Mouse (Mus musculus) CH12.LX (cell line): ENCODE measurements around the gene Camsap2. TPM values are rescaled to one million over a fixed set of nuclear protein-coding genes. Genes with fewer than 3 reads are reported as not detected.

Experiments used
- DNase-seq: peaks from one replicate; pipeline ENCODE4 v3.0.0-alpha.2; 2013; ENCODE audit errors: extremely low read depth
- H3K27ac ChIP-seq: 2 replicates; pipeline ENCODE4 v1.5.1; 2012; ENCODE audit warnings: low read depth, mild to moderate bottlenecking, control low read depth, moderate library complexity; ENCODE audit not compliant: insufficient read depth
- H3K27me3 ChIP-seq: replicated peaks from 2 replicates; pipeline ENCODE3; 2012; ENCODE audit warnings: inconsistent platforms
- H3K36me3 ChIP-seq, 2 experiments: replicated peaks in 1 of 2; 2 replicates each; pipeline versions ENCODE3 to v1.6.1; 2012; ENCODE audit warnings: inconsistent platforms in 1 of 2, low read length in 1 of 2, mild to moderate bottlenecking in 1 of 2, mixed read lengths in 1 of 2, moderate library complexity in 1 of 2; ENCODE audit not compliant: control insufficient read depth in 1 of 2, insufficient read depth in 1 of 2
- H3K4me1 ChIP-seq, 2 experiments: 2 replicates each; pipeline ENCODE4 v1.6.1; 2012; ENCODE audit warnings: inconsistent platforms in 1 of 2, moderate library complexity in 1 of 2; ENCODE audit not compliant: insufficient read depth in 2 of 2, control insufficient read depth in 1 of 2
- H3K4me2 ChIP-seq: 2 replicates; pipeline ENCODE4 v1.6.1; 2012; ENCODE audit warnings: low read depth, mild to moderate bottlenecking, control low read depth; ENCODE audit not compliant: poor library complexity, insufficient read depth, severe bottlenecking
- H3K4me3 ChIP-seq, 3 experiments: fragments of 150-350 bp in 1 of 3; sonication (generic) in 1 of 3; replicated peaks in 1 of 3; 2 replicates each; pipeline versions ENCODE3 to v1.5.1; 2011 to 2012; ENCODE audit warnings: low read depth in 2 of 3, low read length in 2 of 3, mild to moderate bottlenecking in 2 of 3, moderate library complexity in 2 of 3, control low read depth in 1 of 3, improper control_type of control experiment in 1 of 3, inconsistent platforms in 1 of 3, mixed read lengths in 1 of 3; ENCODE audit not compliant: poor library complexity in 1 of 3
- H3K79me2 ChIP-seq: replicated peaks from 2 replicates; pipeline ENCODE4 v1.6.1; 2012; ENCODE audit warnings: mild to moderate bottlenecking, moderate library complexity; ENCODE audit not compliant: control insufficient read depth, poor library complexity, insufficient read depth, severe bottlenecking; ENCODE audit errors: extremely low read depth
- H3K9ac ChIP-seq: 2 replicates; pipeline ENCODE4 v1.6.1; 2012; ENCODE audit warnings: low read depth, mild to moderate bottlenecking, control low read depth, moderate library complexity; ENCODE audit not compliant: insufficient read depth
- H3K9me3 ChIP-seq: replicated peaks from 2 replicates; pipeline ENCODE3; 2012; ENCODE audit warnings: low read length, inconsistent platforms, mixed read lengths
- CHD2 ChIP-seq: IDR thresholded peaks from 2 replicates; pipeline ENCODE4 v1.6.1; 2011; ENCODE audit warnings: low read length, improper control_type of control experiment
- EP300 ChIP-seq: IDR thresholded peaks from 2 replicates; pipeline ENCODE4 v1.6.1; 2011; ENCODE audit warnings: low read length, improper control_type of control experiment
- MAX ChIP-seq: IDR thresholded peaks from 2 replicates; pipeline ENCODE4 v1.6.1; 2011; ENCODE audit warnings: low read length, improper control_type of control experiment
- MAZ ChIP-seq: IDR thresholded peaks from 2 replicates; pipeline ENCODE4 v1.6.1; 2012; ENCODE audit warnings: low read depth, mild to moderate bottlenecking, inconsistent platforms, low read length, improper control_type of control experiment, moderate library complexity
- MYC ChIP-seq: IDR thresholded peaks from 2 replicates; pipeline ENCODE4 v1.6.1; 2011; ENCODE audit warnings: low read depth, mild to moderate bottlenecking, improper control_type of control experiment, low read length
- NELFE ChIP-seq: IDR thresholded peaks from 2 replicates; pipeline ENCODE4 v1.6.1; 2011; ENCODE audit warnings: low read depth, low read length, improper control_type of control experiment
- NRF1 ChIP-seq: IDR thresholded peaks from 2 replicates; pipeline ENCODE4 v1.6.1; 2014; ENCODE audit warnings: low read depth, mild to moderate bottlenecking, inconsistent platforms, low read length, improper control_type of control experiment, moderate library complexity
- POLR2A ChIP-seq: IDR thresholded peaks from 2 replicates; pipeline ENCODE4 v1.6.1; 2011; ENCODE audit warnings: low read depth, mild to moderate bottlenecking, improper control_type of control experiment, low read length
- RAD21 ChIP-seq: IDR thresholded peaks from 2 replicates; pipeline ENCODE4 v1.6.1; 2011; ENCODE audit warnings: low read depth, mild to moderate bottlenecking, low read length, improper control_type of control experiment, moderate library complexity
- UBTF ChIP-seq: IDR thresholded peaks from 2 replicates; pipeline ENCODE4 v1.6.1; 2012; ENCODE audit warnings: low read depth, mild to moderate bottlenecking, inconsistent platforms, low read length, improper control_type of control experiment, moderate library complexity
- USF2 ChIP-seq: conservative IDR thresholded peaks from 2 replicates; pipeline ENCODE4 v1.6.1; 2011; ENCODE audit warnings: low read depth, low read length, improper control_type of control experiment
- ZC3H11A ChIP-seq: IDR thresholded peaks from 2 replicates; pipeline ENCODE4 v1.6.1; 2012; ENCODE audit warnings: low read depth, mild to moderate bottlenecking, inconsistent platforms, low read length, improper control_type of control experiment
- ZMIZ1 ChIP-seq: IDR thresholded peaks from 2 replicates; pipeline ENCODE4 v1.6.1; 2012; ENCODE audit warnings: low read depth, mild to moderate bottlenecking, inconsistent platforms, low read length, improper control_type of control experiment
- ZNF384 ChIP-seq: IDR thresholded peaks from 2 replicates; pipeline ENCODE4 v1.6.1; 2012; ENCODE audit warnings: low read depth, low read length, improper control_type of control experiment, inconsistent platforms
- dilution Hi-C: fragments of 300-500 bp; cut with MboI; formaldehyde crosslinking; loops from 2 replicates; pipeline ENCODE4 v1.14.3; 2020; ENCODE audit warnings: low sequenced_read_pairs; ENCODE audit not compliant: extremely low pct_unique_long_range_greater_than_20kb, extremely low pct_ligation_motif_present
- in situ Hi-C: fragments of 300-500 bp; cut with MboI; formaldehyde crosslinking; loops from 3 replicates; pipeline ENCODE4 v1.14.3; 2019; ENCODE audit warnings: low sequenced_read_pairs, low pct_ligation_motif_present, low pct_unique_long_range_greater_than_20kb, mixed read lengths
- polyA plus RNA-seq: library from polyadenylated mRNA; unstranded; fragments of >175 nt; gene quantifications from 2 replicates; pipeline ENCODE4 v1.2.1, GENCODE M21; 2012; ENCODE audit warnings: low read depth; ENCODE audit not compliant: insufficient read length
- total RNA-seq, 2 experiments: library from RNA; depleted of rRNA; stranded (reverse); fragments of 300-350 nt in 1 of 2; fragments of >200 nt in 1 of 2; gene quantifications; 2 replicates each; pipeline ENCODE4 v1.2.3; 2012 to 2014

Gene Camsap2
- total and polyA plus RNA-seq, 3 experiments, result 5.6 to 11.3 (median 9.5) TPM

DNA sequence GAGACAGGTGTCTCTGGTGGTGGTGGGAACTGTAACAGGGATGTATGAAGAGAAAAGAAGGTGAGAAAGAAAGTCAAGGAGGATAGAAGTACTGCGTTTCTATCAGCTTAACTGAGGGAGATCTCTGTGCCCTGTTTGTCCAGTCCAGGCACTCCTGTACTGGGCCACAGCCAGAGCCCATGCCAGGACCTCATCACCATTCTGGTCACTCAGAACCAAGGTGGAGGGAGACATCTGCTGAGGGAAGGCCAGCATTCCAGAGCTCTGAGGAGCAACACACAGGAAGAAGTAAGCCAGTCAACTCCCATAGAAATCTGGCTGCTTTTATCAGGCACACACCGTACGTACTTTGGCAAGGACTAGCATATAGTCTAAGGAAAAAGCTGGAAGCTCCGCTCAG lies 14.1 kb downstream of the Camsap2 start:
- TF ChIP-seq USF2, result no peak
- TF ChIP-seq ZMIZ1, result no peak
- TF ChIP-seq NELFE, result no peak
- TF ChIP-seq MAZ, result no peak
- TF ChIP-seq RAD21, result no peak
- no peak for TF ChIP-seq ZNF384
- no peak for TF ChIP-seq CHD2
- TF ChIP-seq UBTF, result no peak
- TF ChIP-seq NRF1, result no peak
- no peak for TF ChIP-seq EP300
- no peak for TF ChIP-seq MAX
- Histone ChIP-seq H3K79me2 (peaks cover 2% of the 10 kb centered on the region; the same call in 1 of the 2 replicates), H3K36me3 (peaks cover 3 to 49% of the 10 kb centered on the region in 2 experiments), H3K4me3 (no peak overlapping the region), H3K27me3 (no peaks in the 10 kb centered on the region), H3K9me3 (no peaks in the 10 kb centered on the region), H3K27ac (no peak overlapping the region), H3K4me2 (no peak overlapping the region), H3K4me1 (peaks cover 0 to 7% of the 10 kb centered on the region in 2 experiments; a peak in 1 of 4 replicates), H3K9ac (no peak overlapping the region)
- DNase-seq, result no peak
- dilution Hi-C loops (no loop called here), in situ Hi-C loops (no loop called here)

GRCm38 (mm10) chr1:136329426-136329825 lies 16.5 kb downstream of the Camsap2 start:
- no peak for DNase-seq
- in situ Hi-C loops (no loop called here), dilution Hi-C loops (no loop called here)
- no peak overlapping the region for H3K27ac ChIP-seq
- H3K4me1 ChIP-seq, result peaks cover 0 to 7% of the 10 kb centered on the region in 2 experiments; a peak in 1 of 4 replicates
- H3K79me2 ChIP-seq, result peaks cover 2% of the 10 kb centered on the region; the same call in 1 of the 2 replicates
- H3K36me3 ChIP-seq, result peaks cover 9 to 50% of the 10 kb centered on the region in 2 experiments
- no peak for TF ChIP-seq MYC
- TF ChIP-seq NRF1, result no peak
- no peaks in the 10 kb centered on the region for H3K27me3 ChIP-seq
- H3K4me3 ChIP-seq, result no peak overlapping the region
- no peaks in the 10 kb centered on the region for H3K9me3 ChIP-seq
- H3K4me2 ChIP-seq, result no peak overlapping the region
- no peak overlapping the region for H3K9ac ChIP-seq

GRCm38 (mm10) chr1:136328640-136329039 lies 17.3 kb downstream of the Camsap2 start:
- no peak for DNase-seq
- in situ Hi-C loops, result no loop called here
- Histone ChIP-seq H3K4me1 (peaks cover 0 to 7% of the 10 kb centered on the region in 2 experiments; a peak in 1 of 4 replicates), H3K27me3 (no peaks in the 10 kb centered on the region), H3K9me3 (no peaks in the 10 kb centered on the region), H3K4me2 (no peak overlapping the region), H3K27ac (no peak overlapping the region), H3K36me3 (peaks cover 12 to 56% of the 10 kb centered on the region in 2 experiments), H3K4me3 (no peak overlapping the region), H3K9ac (no peak overlapping the region), H3K79me2 (no peaks in the 10 kb centered on the region; the same call in 1 of the 2 replicates)
- TF ChIP-seq POLR2A, result no peak
- TF ChIP-seq MAX, result no peak
- no peak for TF ChIP-seq ZC3H11A
- dilution Hi-C loops, result no loop called here
